Mouse (Mus musculus): Measurements from ENCODE around the gene Usp43. TPM values are rescaled to one million over a fixed set of nuclear protein-coding genes. Genes with fewer than 3 reads are reported as not detected.

Gene Usp43
- total RNA-seq, 1 experiment = 1.1 TPM

GRCm38 (mm10) chr11:67811535-67811934 is 110.4 kb downstream of the Usp43 start:
- DNase-seq (ENCODE audit: low read depth, low spot score) = no peak
- Histone ChIP-seq H3K4me3 (ENCODE audit: insufficient read depth in 1 of 2, low read depth in 1 of 2, low read length in 2 of 2, poor library complexity in 1 of 2, severe bottlenecking in 1 of 2) (no peak overlapping the region), H3K36me3 (ENCODE audit: control insufficient read depth, insufficient read depth, low read length, poor library complexity, severe bottlenecking) (no peaks in the 10 kb centered on the region), H3K9ac (ENCODE audit: insufficient read depth, low read depth, low read length, poor library complexity, severe bottlenecking) (no peak overlapping the region), H3K27ac (ENCODE audit: insufficient read depth, low read depth, low read length, poor library complexity, severe bottlenecking) (no peak overlapping the region), H3K9me3 (ENCODE audit: control insufficient read depth, insufficient read depth, low read depth, low read length) (no peaks in the 10 kb centered on the region), H3K4me1 (ENCODE audit: control insufficient read depth in 2 of 2, insufficient read depth in 2 of 2, low read length in 2 of 2, poor library complexity in 1 of 2) (peaks cover 0 to 8% of the 10 kb centered on the region in 2 experiments; a peak in 2 of 4 replicates)
- TF ChIP-seq HCFC1 (IDR thresholded peaks at IDR 0.05; ENCODE audit: borderline replicate concordance, insufficient read depth, low read length) = no peak
- no peak for TF ChIP-seq MAFK (IDR thresholded peaks at IDR 0.05; ENCODE audit: insufficient read depth, low read depth, low read length)
- no peak for TF ChIP-seq ZC3H11A (IDR thresholded peaks at IDR 0.05; ENCODE audit: borderline replicate concordance, low read depth, low read length)
- TF ChIP-seq CHD2 (IDR thresholded peaks at IDR 0.05; ENCODE audit: low read depth, low read length) = no peak
- TF ChIP-seq ZNF384 (IDR thresholded peaks at IDR 0.05; ENCODE audit: low read depth, low read length) = no peak
- in situ Hi-C loops (cut with MboI; ENCODE audit: low sequenced_read_pairs in 2 of 2, unreplicated experiment in 2 of 2) = no loop called here

- H3K36me3 ChIP-seq (ENCODE audit: control insufficient read depth, insufficient read depth, low read length, poor library complexity, severe bottlenecking) = no peaks in the 10 kb centered on the region
- no peak overlapping the region for H3K4me3 ChIP-seq (ENCODE audit: insufficient read depth in 1 of 2, low read depth in 1 of 2, low read length in 2 of 2, poor library complexity in 1 of 2, severe bottlenecking in 1 of 2)
- H3K4me1 ChIP-seq (ENCODE audit: control insufficient read depth in 2 of 2, insufficient read depth in 2 of 2, low read length in 2 of 2, poor library complexity in 1 of 2) = peaks cover 0 to 8% of the 10 kb centered on the region in 2 experiments; a peak in 2 of 4 replicates
- DNase-seq (ENCODE audit: low read depth, low spot score) = no peak
- in situ Hi-C loops (cut with MboI; ENCODE audit: low sequenced_read_pairs in 2 of 2, unreplicated experiment in 2 of 2) = no loop called here
- H3K27ac ChIP-seq (ENCODE audit: insufficient read depth, low read depth, low read length, poor library complexity, severe bottlenecking) = no peak overlapping the region
- no peaks in the 10 kb centered on the region for H3K9me3 ChIP-seq (ENCODE audit: control insufficient read depth, insufficient read depth, low read depth, low read length)
- TF ChIP-seq ZC3H11A (IDR thresholded peaks at IDR 0.05; ENCODE audit: borderline replicate concordance, low read depth, low read length) (no peak), HCFC1 (IDR thresholded peaks at IDR 0.05; ENCODE audit: borderline replicate concordance, insufficient read depth, low read length) (no peak), ZNF384 (IDR thresholded peaks at IDR 0.05; ENCODE audit: low read depth, low read length) (no peak), MAFK (IDR thresholded peaks at IDR 0.05; ENCODE audit: insufficient read depth, low read depth, low read length) (no peak), CHD2 (IDR thresholded peaks at IDR 0.05; ENCODE audit: low read depth, low read length) (no peak)
- no peak overlapping the region for H3K9ac ChIP-seq (ENCODE audit: insufficient read depth, low read depth, low read length, poor library complexity, severe bottlenecking)
Measured at GRCm38 (mm10) chr11:67808051-67808450, 113.9 kb downstream of the Usp43 start.

- Histone ChIP-seq H3K9me3 (ENCODE audit: control insufficient read depth, insufficient read depth, low read depth, low read length) (no peaks in the 10 kb centered on the region), H3K4me1 (ENCODE audit: control insufficient read depth in 2 of 2, insufficient read depth in 2 of 2, low read length in 2 of 2, poor library complexity in 1 of 2) (peaks cover 0 to 8% of the 10 kb centered on the region in 2 experiments; a peak in 2 of 4 replicates), H3K36me3 (ENCODE audit: control insufficient read depth, insufficient read depth, low read length, poor library complexity, severe bottlenecking) (no peaks in the 10 kb centered on the region), H3K27ac (ENCODE audit: insufficient read depth, low read depth, low read length, poor library complexity, severe bottlenecking) (no peak overlapping the region), H3K4me3 (ENCODE audit: insufficient read depth in 1 of 2, low read depth in 1 of 2, low read length in 2 of 2, poor library complexity in 1 of 2, severe bottlenecking in 1 of 2) (no peak overlapping the region), H3K9ac (ENCODE audit: insufficient read depth, low read depth, low read length, poor library complexity, severe bottlenecking) (no peak overlapping the region)
- DNase-seq (ENCODE audit: low read depth, low spot score) = no peak
- no peak for TF ChIP-seq ZNF384 (IDR thresholded peaks at IDR 0.05; ENCODE audit: low read depth, low read length)
- no peak for TF ChIP-seq ZC3H11A (IDR thresholded peaks at IDR 0.05; ENCODE audit: borderline replicate concordance, low read depth, low read length)
- TF ChIP-seq HCFC1 (IDR thresholded peaks at IDR 0.05; ENCODE audit: borderline replicate concordance, insufficient read depth, low read length) = no peak
- TF ChIP-seq CHD2 (IDR thresholded peaks at IDR 0.05; ENCODE audit: low read depth, low read length) = no peak
- TF ChIP-seq MAFK (IDR thresholded peaks at IDR 0.05; ENCODE audit: insufficient read depth, low read depth, low read length) = no peak
- in situ Hi-C loops (cut with MboI; ENCODE audit: low sequenced_read_pairs in 2 of 2, unreplicated experiment in 2 of 2) = no loop called here
Measured at GRCm38 (mm10) chr11:67806832-67807597, 114.9 kb downstream of the Usp43 start.

GRCm38 (mm10) chr11:67805538-67805937 is 116.4 kb downstream of the Usp43 start:
- Histone ChIP-seq H3K9me3 (ENCODE audit: control insufficient read depth, insufficient read depth, low read depth, low read length) (no peaks in the 10 kb centered on the region), H3K4me1 (ENCODE audit: control insufficient read depth in 2 of 2, insufficient read depth in 2 of 2, low read length in 2 of 2, poor library complexity in 1 of 2) (peaks cover 0 to 8% of the 10 kb centered on the region in 2 experiments; a peak in 2 of 4 replicates), H3K27ac (ENCODE audit: insufficient read depth, low read depth, low read length, poor library complexity, severe bottlenecking) (no peak overlapping the region), H3K36me3 (ENCODE audit: control insufficient read depth, insufficient read depth, low read length, poor library complexity, severe bottlenecking) (no peaks in the 10 kb centered on the region), H3K4me3 (ENCODE audit: insufficient read depth in 1 of 2, low read depth in 1 of 2, low read length in 2 of 2, poor library complexity in 1 of 2, severe bottlenecking in 1 of 2) (no peak overlapping the region), H3K9ac (ENCODE audit: insufficient read depth, low read depth, low read length, poor library complexity, severe bottlenecking) (no peak overlapping the region)
- TF ChIP-seq CHD2 (IDR thresholded peaks at IDR 0.05; ENCODE audit: low read depth, low read length) (no peak), MAFK (IDR thresholded peaks at IDR 0.05; ENCODE audit: insufficient read depth, low read depth, low read length) (no peak), HCFC1 (IDR thresholded peaks at IDR 0.05; ENCODE audit: borderline replicate concordance, insufficient read depth, low read length) (no peak)
- no peak for DNase-seq (ENCODE audit: low read depth, low spot score)
- in situ Hi-C loops (cut with MboI; ENCODE audit: low sequenced_read_pairs in 2 of 2, unreplicated experiment in 2 of 2) = no loop called here

Other genes with a start within 250 kb of the Usp43 start
- not detected in 2 replicates for gene Rcvrn, start 226.8 kb downstream of the Usp43 start, total RNA-seq (2012; rRNA removed)
- gene Glp2r, start 151.0 kb downstream of the Usp43 start, total RNA-seq (2012; rRNA removed) = not detected in 2 replicates
- not detected in 2 replicates for gene Gsg1l2, start 147.5 kb downstream of the Usp43 start, total RNA-seq (2012; rRNA removed)
- gene Dhrs7c, start 124.0 kb downstream of the Usp43 start, total RNA-seq (2012; rRNA removed) = not detected in 2 replicates
- 0.36 and 0.48 TPM in 2 replicates for gene Cfap52, start 43.5 kb upstream of the Usp43 start, total RNA-seq (2012; rRNA removed)
- 15.5 and 19.4 TPM in 2 replicates for gene Stx8, start 44.0 kb upstream of the Usp43 start, total RNA-seq (2012; rRNA removed)

Measured in ES-E14 (cell line).